Mouse (Mus musculus) common myeloid progenitor, adult 5-6 weeks (primary cell): Measurements from ENCODE around the gene Asb11. TPM values are rescaled to one million over a fixed set of nuclear protein-coding genes. Genes with fewer than 3 reads are reported as not detected.

Source experiments
- ATAC-seq: replicated peaks from 2 replicates; pipeline ENCODE4 v1.8.0; 2016; ENCODE audit warnings: low read depth, mild to moderate bottlenecking, moderate TSS enrichment, inconsistent platforms; ENCODE audit not compliant: poor library complexity, severe bottlenecking
- total RNA-seq: library from RNA; stranded (forward); fragments of 200-1000, 187-1606 nt; gene quantifications from 2 replicates; pipeline ENCODE4 v1.2.3, GENCODE M21; 2017

The Asb11 gene
- not detected in 2 replicates for total RNA-seq

- no peak for ATAC-seq
Measured at GRCm38 (mm10) chrX:164436709-164437108, at the start of gene Asb11. Asb11 (plus strand) TSS chrX:164436994.

GRCm38 (mm10) chrX:164394091-164394490, 42.7 kb upstream of the Asb11 start:
- ATAC-seq, result no peak

DNA sequence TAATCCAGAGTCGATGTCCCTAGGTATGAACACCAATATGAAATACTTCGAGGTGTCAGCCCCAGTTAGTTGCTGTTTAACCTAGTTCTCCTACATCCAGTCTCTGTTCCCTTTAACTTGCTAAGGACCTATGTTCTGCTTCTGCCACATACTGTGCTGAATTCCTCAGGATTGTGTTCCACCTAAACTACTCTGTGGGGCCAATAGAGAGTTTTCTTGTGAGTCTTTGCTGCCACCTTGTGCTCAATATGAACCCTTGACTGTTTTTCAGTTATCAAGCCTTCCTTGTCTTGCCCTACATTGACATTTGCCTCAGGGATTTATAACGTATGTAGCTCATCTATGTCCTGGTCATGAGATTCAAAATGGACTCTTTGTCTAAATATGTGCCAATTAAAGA, 38.3 kb upstream of the Asb11 start:
- peak; percentile 63; the same call in 1 of the 2 replicates for ATAC-seq

- ATAC-seq, result no peak
Measured at GRCm38 (mm10) chrX:164405080-164405649, 31.6 kb upstream of the Asb11 start.

- ATAC-seq, result no peak
Measured at GRCm38 (mm10) chrX:164406133-164407022, 30.4 kb upstream of the Asb11 start.

- no peak for ATAC-seq
Measured at GRCm38 (mm10) chrX:164408301-164408927, 28.4 kb upstream of the Asb11 start.

DNA sequence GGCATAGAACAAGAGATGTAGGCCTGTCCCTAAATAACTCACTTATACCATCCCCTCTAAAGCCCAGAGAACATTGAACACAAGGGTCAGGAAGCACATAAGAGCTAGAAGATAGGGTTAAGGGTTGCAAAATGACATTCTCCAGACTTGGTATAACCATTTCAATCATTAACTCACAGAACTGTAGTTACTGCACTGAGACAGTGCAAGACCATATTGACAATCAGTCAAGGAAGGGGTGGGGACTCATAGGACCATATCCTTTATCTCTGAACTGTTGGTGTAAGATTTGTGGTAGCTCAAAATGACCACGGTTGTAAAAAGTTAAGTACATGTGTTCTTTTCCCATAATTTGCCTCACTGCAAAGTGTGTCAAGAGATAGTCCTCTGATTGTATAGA, 26.2 kb upstream of the Asb11 start:
- ATAC-seq, result no peak

DNA sequence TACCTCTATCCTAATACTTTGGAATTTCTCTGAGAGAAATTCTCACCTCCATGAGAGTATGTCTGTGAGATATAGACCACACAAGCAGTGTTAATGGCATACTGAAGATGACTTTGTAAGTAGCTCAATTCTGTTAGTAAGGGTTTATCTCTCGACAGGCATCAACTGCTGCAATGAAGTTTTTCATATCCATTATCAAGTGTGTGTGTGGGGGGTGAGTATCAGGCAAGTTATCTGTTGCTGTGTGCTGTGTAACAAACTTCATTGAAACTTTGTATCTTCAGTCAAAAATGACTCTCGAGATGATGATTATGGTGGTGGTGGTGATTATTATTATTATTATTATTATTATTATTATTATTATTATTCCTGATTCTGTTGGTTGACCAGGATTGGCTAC, 20.0 kb upstream of the Asb11 start:
- no peak for ATAC-seq

- ATAC-seq, result no peak
Measured at GRCm38 (mm10) chrX:164418008-164418407, 18.8 kb upstream of the Asb11 start.

DNA sequence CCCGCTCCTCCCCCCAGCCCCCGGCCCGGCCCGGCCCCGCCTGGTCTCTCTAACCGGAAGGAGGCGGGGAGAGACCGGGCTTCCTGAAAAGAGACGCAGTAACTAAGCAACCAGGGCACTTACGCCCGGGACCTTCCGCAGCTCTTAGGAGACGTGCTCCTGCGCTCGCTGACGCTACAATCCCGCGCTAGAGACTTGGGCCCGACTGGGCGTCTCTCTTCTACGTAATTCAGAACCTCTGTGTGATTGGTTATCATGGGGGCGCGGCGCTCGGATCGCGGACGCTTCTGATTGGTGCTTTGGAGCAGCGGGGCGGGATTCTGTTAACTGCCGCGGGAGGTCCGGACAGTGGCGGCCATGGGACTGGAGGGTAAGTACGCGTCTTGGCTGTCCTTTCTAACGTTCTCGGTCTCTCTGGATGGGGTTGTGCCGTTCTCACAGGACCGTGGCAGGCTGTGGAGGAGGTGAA, 17.3 kb upstream of the Asb11 start, which contains the start of gene Piga:
TSS of gene Piga (plus strand) at position 317 of the 469 bp plus-strand sequence.
- ATAC-seq, result peak; percentile 98

DNA sequence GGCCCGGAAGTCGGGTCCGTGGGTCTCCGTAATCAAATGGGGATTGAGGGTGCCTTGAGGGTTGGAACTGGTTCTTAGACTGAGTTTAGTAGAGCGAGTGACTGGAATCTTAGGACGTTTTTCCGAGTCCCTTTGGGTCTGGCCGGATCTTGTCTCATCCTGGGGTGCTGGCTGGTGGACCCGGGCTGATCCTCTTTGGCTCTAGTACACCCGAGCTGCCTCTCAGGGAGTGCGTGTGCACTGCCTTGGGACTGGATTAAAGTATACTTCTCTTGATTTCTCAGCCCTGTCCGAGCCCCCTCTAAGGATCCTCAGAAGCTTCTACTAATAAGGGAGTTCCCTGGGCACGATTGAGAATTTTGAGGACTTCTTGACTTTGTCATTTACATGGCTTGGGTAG, 16.8 kb upstream of the Asb11 start:
- ATAC-seq, result peak; percentile 18; the same call in 1 of the 2 replicates

GRCm38 (mm10) chrX:164420518-164420917, 16.3 kb upstream of the Asb11 start:
- ATAC-seq, result no peak

- ATAC-seq, result peak; percentile 46; the same call in 1 of the 2 replicates
Measured at GRCm38 (mm10) chrX:164424821-164425220, 12.0 kb upstream of the Asb11 start.

GRCm38 (mm10) chrX:164427295-164427694, 9.5 kb upstream of the Asb11 start:
- ATAC-seq, result peak; percentile 39

- no peak for ATAC-seq
Measured at GRCm38 (mm10) chrX:164428224-164428623, 8.6 kb upstream of the Asb11 start.

- ATAC-seq, result no peak
Measured at GRCm38 (mm10) chrX:164430621-164431020, 6.2 kb upstream of the Asb11 start.

DNA sequence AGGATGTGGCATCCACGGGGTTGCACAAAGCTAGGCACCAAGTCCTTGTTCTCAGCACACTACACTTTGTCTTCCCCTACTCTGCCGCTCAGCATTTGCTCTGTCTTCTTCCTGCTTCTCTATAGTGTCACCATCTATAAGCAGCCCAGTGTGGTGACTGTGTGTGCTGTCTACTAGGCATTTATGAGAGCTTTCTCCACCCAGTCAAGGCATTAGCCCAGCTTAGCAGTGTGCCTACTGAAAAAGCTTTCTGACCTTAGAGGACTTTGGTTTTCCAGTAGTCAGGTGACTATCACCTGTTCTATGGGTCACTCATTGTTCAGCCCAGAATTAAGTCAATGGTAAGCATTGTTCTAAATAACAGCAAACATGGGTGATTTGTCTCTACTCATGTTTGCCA, 5.7 kb upstream of the Asb11 start:
- ATAC-seq, result no peak

DNA sequence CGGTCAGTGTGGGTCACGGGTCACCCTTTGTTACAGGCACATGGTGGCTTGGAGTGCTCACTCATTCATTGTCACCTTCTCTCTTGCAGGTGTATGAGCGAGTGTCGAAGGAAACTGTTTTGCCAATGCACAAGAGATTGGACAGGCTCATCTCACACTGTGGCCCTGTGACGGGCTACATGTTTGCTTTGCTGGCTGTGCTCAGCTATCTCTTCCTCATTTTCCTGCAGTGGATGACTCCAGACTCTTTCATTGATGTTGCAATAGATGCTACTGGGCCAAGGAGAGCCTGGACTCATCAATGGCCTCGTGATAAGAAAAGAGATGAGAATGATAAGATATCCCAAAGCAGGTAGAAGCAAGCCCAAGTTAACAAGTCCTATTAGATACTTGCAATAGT, 5.3 kb upstream of the Asb11 start:
- ATAC-seq, result no peak

DNA sequence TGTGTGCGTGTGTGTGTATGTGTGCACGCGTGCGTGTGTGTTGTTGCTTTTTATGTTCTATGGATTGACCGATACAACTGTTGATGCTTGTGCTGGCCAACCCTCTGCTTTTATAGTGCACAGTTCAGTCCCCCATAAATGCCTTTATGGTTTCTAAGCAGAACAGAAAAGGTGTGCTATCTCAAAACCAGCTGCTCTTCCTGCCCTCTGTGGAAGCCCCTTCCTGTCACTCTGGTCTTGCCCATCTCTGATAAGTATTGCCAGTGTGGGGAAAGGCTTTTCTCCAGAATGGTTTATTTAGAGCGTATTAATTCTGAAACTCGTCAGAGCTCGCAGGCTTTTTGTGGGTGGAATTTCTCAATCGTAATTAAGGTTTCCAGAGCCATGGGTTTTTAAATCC, 4.1 kb upstream of the Asb11 start:
- peak; percentile 93 for ATAC-seq

DNA sequence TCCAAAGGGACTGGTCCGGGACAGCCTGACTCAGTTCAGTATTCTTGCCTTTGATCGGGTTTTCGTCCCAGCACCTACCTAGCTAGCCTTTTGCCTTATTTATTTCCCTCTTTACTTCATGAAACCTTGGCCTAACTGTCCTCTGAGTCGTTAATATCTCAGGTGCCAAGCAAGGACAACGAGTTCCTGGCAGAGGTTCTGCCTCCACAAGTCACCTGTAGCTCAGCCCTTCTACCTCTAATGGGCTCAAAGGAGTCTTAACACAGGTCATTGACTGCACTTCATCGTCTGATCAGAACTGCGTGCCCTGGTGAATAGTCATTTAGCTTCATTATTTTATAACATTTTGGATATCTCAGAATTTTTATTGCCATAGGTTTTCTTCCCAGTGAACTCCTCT, 2.7 kb downstream of the Asb11 start:
- ATAC-seq, result no peak

GRCm38 (mm10) chrX:164440140-164440539, 3.3 kb downstream of the Asb11 start:
- no peak for ATAC-seq
